Mouse (Mus musculus): ENCODE data around the gene Nr6a1. TPM values are rescaled to one million over a fixed set of nuclear protein-coding genes. Genes with fewer than 3 reads are reported as not detected.

The Nr6a1 gene
- 2.4 and 3.1 TPM in 2 replicates for polyA plus RNA-seq (2015; fragmentation: Nextera tagmentation; extraction: Ambion mirVana)

DNA sequence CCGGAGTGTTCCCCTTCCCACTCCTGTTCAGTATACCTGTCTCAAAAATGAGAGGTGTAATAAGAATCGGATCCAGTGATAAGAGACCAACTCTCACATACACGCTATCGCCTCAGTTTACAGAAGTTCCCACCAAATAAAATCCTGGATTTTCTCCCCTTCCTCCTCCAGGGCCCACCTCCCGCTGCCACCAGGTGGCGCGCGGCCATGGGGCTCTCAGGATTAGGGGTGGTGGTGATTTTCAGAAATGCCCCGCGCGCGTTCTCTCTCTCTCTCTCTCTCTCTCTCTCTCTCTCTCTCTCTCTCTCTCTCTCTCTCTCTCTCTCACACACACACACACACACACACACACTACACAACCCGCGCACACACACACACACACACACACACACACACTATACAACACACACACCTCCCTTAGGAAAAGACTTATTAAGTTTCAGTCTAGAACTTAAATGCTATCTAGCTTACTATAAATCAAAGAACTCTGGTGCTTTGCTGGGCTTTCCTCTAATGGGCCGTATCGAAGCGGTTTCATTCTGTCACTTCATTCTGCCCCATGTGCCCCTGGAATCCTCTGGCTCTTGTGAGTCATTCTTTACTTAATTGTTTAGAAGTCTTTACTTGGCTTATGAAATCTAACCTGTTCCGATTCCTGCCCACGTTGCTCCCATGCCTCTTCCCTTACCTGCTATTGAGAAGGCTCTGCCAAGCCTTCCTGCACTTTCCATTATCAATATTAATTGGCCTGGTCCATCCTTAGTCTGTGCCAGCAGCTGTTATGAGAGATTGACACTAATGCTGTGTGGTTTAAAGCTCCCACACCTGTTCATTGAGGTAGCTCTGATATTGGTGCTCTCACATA lies at the start of gene Nr6a1:
Gene Nr6a1, minus strand, starts transcription at position 574 of the 865 bp plus-strand sequence.
- peak within 1 kb of the TSS; percentile 86 for H3K4me2 ChIP-seq
- no peak within 1 kb of the TSS for H3K9ac ChIP-seq
- ATAC-seq (ENCODE audit: low FRiP score), result peak; percentile 26
- 11% methylated on average over 17 of the region's 19 CpGs for WGBS
- peak within 1 kb of the TSS; percentile 80 for H3K4me3 ChIP-seq
- H3K4me1 ChIP-seq (replicated peaks), result peaks cover 26% of the 10 kb centered on the region
- H3K27me3 ChIP-seq, result peaks cover 6% of the 10 kb centered on the region; the same call in 1 of the 2 replicates
- peak within 1 kb of the TSS; percentile 19; the same call in 1 of the 2 replicates for H3K27ac ChIP-seq
- no peaks in the 10 kb centered on the region for H3K36me3 ChIP-seq
- no peaks in the 10 kb centered on the region for H3K9me3 ChIP-seq

DNA sequence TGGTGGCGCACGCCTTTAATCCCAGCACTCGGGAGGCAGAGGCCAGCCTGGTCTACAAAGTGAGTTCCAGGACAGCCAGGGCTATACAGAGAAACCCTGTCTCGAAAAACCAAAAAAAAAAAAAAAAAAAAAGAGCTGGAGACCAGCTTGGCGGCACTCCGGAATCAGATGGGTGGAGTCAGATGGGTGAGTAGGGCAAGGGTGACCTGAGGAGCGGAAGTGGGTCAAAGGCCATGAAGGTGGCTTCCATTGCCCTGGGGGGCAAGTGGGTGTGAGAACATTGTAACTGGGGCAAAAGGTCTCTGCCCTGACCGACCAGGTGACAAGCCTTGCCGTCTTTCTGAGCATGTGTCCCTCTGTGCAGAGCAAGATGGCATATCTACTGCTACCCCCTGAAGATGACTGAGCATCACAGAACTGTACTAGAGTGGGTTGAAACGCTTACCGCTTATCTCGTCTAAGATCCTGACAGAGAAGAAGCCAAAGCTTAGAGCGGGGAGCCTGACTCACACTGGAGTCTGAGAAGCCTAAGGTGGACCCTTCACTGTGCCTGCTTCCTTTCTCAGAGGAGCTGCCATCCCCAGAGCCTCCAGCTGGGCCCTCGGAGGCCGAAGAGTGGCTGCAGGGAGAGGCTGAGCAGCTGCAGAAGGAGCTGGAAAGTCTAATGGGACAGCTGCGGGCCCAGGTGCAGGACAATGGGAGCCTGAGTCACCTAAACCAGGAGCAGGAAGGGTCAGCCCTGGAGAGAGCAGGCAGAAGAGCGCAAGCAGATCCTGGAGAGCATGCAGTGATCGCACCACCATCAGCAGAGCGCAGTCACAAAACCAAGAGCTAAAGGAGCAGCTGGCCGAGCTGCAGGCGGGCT lies 48.7 kb upstream of the Nr6a1 start:
- H3K36me3 ChIP-seq, result no peaks in the 10 kb centered on the region
- no peak overlapping the region for H3K27ac ChIP-seq
- no peaks in the 10 kb centered on the region for H3K9me3 ChIP-seq
- H3K4me1 ChIP-seq (replicated peaks), result no peaks in the 10 kb centered on the region
- H3K9ac ChIP-seq, result no peak overlapping the region
- WGBS, result 83% methylated on average over 20 of the region's 21 CpGs
- ATAC-seq (ENCODE audit: low FRiP score), result no peak
- no peak overlapping the region for H3K4me3 ChIP-seq
- no peaks in the 10 kb centered on the region for H3K27me3 ChIP-seq
- H3K4me2 ChIP-seq, result no peak overlapping the region

DNA sequence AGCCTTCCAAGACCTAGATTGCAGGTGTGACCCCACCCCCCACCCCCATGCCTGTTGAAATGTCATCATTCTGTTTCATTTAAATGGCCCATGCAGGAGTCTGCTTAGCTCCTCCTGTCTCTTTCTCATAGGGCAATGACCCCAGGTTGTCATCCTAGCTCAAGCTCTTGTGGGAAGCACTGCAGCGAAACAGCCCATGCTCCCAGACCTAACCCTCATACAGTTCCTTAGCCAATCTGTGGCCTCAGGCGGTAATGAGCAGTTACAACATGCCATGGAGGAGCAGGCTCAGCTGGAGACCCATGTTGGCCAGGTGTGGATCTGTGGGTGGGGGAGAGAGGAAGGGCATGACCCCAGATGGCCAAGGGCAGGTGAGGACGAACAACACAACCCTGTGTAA lies 47.7 kb upstream of the Nr6a1 start:
- H3K4me2 ChIP-seq, result no peak overlapping the region
- no peaks in the 10 kb centered on the region for H3K27me3 ChIP-seq
- no peak overlapping the region for H3K27ac ChIP-seq
- no peak for ATAC-seq (ENCODE audit: low FRiP score)
- H3K4me3 ChIP-seq, result no peak overlapping the region
- no peak overlapping the region for H3K9ac ChIP-seq
- 82% methylated on average over 3 of the region's 3 CpGs for WGBS
- no peaks in the 10 kb centered on the region for H3K9me3 ChIP-seq
- H3K4me1 ChIP-seq (replicated peaks), result no peaks in the 10 kb centered on the region
- no peaks in the 10 kb centered on the region for H3K36me3 ChIP-seq

DNA sequence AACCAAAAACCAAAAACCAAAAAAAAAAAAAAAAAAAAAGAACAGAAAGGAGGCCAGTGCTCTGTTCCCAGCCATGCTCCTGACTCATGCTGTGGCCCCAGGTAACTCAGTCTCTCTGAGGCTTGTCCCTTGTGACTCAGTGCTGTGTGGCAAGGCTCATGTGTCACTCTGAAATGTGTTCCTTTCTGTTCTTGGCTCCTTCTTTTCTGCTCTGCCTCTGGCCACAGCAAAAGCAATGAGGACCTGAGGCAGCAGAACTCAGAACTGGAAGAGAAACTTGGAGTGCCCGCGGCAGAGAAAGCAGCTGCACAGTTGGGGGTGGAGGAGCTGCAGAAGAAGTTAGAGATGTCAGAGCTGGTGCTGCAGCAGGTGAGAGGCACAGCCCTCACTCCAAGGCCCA lies 46.7 kb upstream of the Nr6a1 start:
- no peaks in the 10 kb centered on the region for H3K36me3 ChIP-seq
- no peak overlapping the region for H3K4me2 ChIP-seq
- H3K27me3 ChIP-seq, result no peaks in the 10 kb centered on the region
- H3K4me1 ChIP-seq (replicated peaks), result no peaks in the 10 kb centered on the region
- H3K27ac ChIP-seq, result no peak overlapping the region
- H3K9ac ChIP-seq, result no peak overlapping the region
- H3K4me3 ChIP-seq, result no peak overlapping the region
- H3K9me3 ChIP-seq, result no peaks in the 10 kb centered on the region
- WGBS, result 60% methylated on average over 2 of the region's 2 CpGs
- no peak for ATAC-seq (ENCODE audit: low FRiP score)

DNA sequence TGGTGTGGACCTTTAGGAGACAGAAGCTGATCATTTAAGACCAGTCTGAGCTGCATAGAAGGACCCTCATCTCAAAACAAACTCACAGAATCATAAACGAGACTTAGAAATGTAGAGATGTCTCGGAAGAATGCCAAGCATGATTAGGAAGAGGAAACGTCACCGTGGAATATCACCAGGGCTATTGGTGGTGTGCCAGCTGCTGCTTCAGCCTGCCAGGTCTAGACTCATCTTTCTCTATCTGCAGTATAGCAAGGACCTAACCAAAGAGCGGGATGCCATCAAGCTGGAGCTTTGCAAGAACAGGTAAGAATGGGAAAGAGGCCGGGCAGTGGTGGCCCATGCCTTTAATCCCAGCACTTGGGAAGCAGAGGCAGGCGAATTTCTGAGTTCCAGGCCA lies 46.2 kb upstream of the Nr6a1 start:
- H3K27ac ChIP-seq, result no peak overlapping the region
- H3K36me3 ChIP-seq, result no peaks in the 10 kb centered on the region
- WGBS, result 86% methylated on average over 7 of the region's 7 CpGs
- ATAC-seq (ENCODE audit: low FRiP score), result no peak
- H3K9me3 ChIP-seq, result no peaks in the 10 kb centered on the region
- no peak overlapping the region for H3K4me3 ChIP-seq
- H3K4me1 ChIP-seq (replicated peaks), result no peaks in the 10 kb centered on the region
- no peak overlapping the region for H3K9ac ChIP-seq
- no peaks in the 10 kb centered on the region for H3K27me3 ChIP-seq
- no peak overlapping the region for H3K4me2 ChIP-seq

DNA sequence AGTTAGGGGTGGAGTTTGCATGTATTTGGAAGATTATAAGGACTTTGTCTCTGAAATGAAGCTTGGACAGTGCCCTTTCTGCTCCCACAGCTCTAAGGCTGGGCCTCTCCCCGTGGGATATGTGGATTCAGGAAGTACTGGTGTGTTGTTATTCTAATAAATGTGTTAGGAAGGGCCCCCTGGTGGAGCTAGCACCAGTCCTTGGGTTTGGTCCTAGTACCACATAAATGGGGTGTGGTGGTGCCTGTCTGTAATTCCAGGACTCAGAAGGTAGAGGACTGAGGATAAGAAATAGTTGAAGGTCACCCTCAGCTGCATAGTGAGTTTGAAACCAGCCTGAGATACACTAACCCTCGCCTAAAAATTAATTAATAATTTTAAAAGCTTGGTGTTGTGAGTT lies 45.7 kb upstream of the Nr6a1 start:
- Histone ChIP-seq H3K36me3 (no peaks in the 10 kb centered on the region), H3K4me3 (no peak overlapping the region), H3K9ac (no peak overlapping the region), H3K27ac (no peak overlapping the region), H3K27me3 (no peaks in the 10 kb centered on the region), H3K4me2 (no peak overlapping the region), H3K9me3 (no peaks in the 10 kb centered on the region), H3K4me1 (replicated peaks) (no peaks in the 10 kb centered on the region)
- 38% methylated on average over 2 of the region's 2 CpGs for WGBS
- no peak for ATAC-seq (ENCODE audit: low FRiP score)

DNA sequence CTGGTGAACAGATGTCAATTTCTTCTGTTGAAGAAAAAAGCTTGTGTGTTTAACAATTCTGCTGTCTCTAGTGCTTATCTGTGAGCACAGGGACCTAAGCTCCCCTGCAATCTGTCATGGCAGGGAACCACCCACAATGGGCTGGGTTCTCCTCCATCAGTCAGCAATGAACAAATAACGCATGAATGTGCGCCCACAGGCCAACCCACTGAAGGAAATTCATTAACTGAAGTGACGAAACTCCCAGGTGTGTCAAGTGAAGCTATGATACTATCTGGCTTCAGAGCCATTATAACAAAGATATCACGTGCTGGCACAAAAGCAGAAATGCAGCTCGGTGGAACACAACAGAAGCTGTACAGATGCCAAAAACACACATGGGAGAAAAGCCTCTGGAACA lies 42.6 kb upstream of the Nr6a1 start:
- ATAC-seq (ENCODE audit: low FRiP score), result no peak
- no peak overlapping the region for H3K4me3 ChIP-seq
- 84% methylated on average over 5 of the region's 5 CpGs for WGBS
- H3K36me3 ChIP-seq, result no peaks in the 10 kb centered on the region
- H3K27me3 ChIP-seq, result no peaks in the 10 kb centered on the region
- H3K27ac ChIP-seq, result no peak overlapping the region
- H3K9me3 ChIP-seq, result no peaks in the 10 kb centered on the region
- H3K9ac ChIP-seq, result no peak overlapping the region
- H3K4me2 ChIP-seq, result no peak overlapping the region
- no peaks in the 10 kb centered on the region for H3K4me1 ChIP-seq (replicated peaks)

DNA sequence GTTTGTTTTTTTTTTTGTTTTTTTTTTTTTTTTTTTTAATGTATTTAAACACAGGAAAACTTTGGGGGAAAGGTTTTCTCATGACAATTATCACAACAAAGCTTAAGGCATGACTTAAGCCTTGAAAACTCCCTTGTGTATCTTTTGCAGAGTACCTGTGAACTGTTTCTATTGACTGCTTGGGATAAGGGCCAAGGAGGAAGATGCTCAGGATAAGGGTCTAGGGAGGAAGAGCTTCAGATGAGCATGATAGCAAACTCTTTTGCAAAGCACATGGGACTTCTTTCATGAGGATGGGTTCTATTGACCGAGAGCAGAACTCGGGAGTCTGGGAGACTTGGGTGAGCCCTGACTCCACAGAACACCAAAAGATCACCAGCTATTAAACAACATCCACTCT lies 42.2 kb upstream of the Nr6a1 start:
- no peak for ATAC-seq (ENCODE audit: low FRiP score)
- H3K4me3 ChIP-seq, result no peak overlapping the region
- H3K9ac ChIP-seq, result no peak overlapping the region
- 92% methylated on average over 2 of the region's 2 CpGs for WGBS
- H3K27ac ChIP-seq, result no peak overlapping the region
- no peaks in the 10 kb centered on the region for H3K36me3 ChIP-seq
- H3K4me1 ChIP-seq (replicated peaks), result no peaks in the 10 kb centered on the region
- no peak overlapping the region for H3K4me2 ChIP-seq
- no peaks in the 10 kb centered on the region for H3K9me3 ChIP-seq
- H3K27me3 ChIP-seq, result no peaks in the 10 kb centered on the region

DNA sequence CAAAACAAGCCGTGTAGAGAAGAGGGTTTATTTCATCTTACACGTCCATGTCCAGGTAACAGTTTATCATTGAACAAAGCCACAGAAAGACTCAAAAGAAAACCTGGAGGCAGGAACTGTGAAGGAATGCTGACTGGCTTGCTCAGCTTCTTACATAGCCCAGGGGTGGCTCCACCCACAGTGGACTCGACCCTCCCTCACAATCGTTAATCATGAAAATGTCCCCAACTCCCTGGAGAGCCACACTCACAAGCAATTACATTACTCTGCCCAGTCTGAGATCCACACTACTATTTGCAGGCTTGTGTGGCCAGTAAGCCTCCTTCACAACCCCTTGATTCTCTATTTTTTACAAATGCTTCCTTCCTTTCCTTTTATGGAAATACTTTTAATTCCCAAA lies 36.7 kb upstream of the Nr6a1 start:
- no peaks in the 10 kb centered on the region for H3K4me1 ChIP-seq (replicated peaks)
- no peak overlapping the region for H3K9ac ChIP-seq
- H3K27ac ChIP-seq, result no peak overlapping the region
- no peaks in the 10 kb centered on the region for H3K27me3 ChIP-seq
- no peak overlapping the region for H3K4me3 ChIP-seq
- no peaks in the 10 kb centered on the region for H3K36me3 ChIP-seq
- H3K4me2 ChIP-seq, result no peak overlapping the region
- no peak for ATAC-seq (ENCODE audit: low FRiP score)
- H3K9me3 ChIP-seq, result no peaks in the 10 kb centered on the region
- WGBS, result 34% methylated on average over 4 of the region's 4 CpGs

DNA sequence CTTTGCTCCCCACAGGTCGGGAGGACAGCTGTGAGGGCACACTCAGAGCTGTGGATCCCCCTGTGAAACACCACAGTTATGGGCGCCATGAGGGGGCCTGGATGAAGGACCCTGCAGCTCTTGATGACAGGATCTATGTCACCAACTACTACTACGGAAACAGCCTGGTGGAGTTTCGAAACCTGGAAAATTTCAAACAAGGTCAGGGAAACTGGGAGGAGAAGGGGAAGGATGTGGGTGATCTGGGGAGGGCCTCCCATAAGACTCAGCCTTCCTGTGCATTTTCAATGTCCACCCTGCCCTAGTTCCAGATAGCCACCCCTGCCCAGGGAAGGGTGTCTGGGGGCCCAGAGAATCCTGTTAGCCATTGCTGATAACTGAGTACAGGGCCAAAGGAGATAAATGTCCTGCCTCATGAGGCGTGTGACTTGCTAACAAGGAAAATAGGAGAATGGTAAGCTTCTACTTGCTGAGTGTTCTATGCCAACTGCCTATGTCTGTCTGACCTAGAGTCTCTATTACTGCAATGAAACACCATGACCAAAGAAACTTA lies 30.3 kb upstream of the Nr6a1 start:
- Histone ChIP-seq H3K27ac (no peak overlapping the region), H3K27me3 (no peaks in the 10 kb centered on the region), H3K4me1 (replicated peaks) (peaks cover 4% of the 10 kb centered on the region; the same call in 1 of the 2 replicates), H3K9me3 (no peaks in the 10 kb centered on the region), H3K4me2 (no peak overlapping the region), H3K36me3 (no peaks in the 10 kb centered on the region), H3K9ac (no peak overlapping the region), H3K4me3 (no peak overlapping the region)
- no peak for ATAC-seq (ENCODE audit: low FRiP score)
- WGBS, result 93% methylated on average over 5 of the region's 5 CpGs

DNA sequence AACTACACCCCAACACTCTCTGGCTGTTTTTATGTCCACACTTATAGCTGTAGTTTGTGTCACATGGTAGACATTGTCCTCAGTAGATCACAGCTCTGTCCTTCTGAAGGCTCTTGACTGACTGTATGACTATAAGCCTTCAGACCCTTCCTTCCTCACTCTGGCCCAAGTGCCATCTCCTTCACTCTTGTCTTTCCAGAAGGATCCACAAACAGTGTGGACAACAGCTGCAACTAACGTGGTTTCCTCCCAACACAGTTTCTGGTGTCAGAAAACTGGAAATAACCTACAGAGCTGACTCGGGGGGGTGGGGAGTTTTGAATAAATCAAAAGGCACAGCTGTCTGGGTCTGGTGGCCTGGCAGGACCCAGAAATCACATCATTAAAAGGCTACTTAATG lies 28.6 kb upstream of the Nr6a1 start:
- no peak for ATAC-seq (ENCODE audit: low FRiP score)
- Histone ChIP-seq H3K9me3 (no peaks in the 10 kb centered on the region), H3K27ac (no peak overlapping the region), H3K4me1 (replicated peaks) (peaks cover 4% of the 10 kb centered on the region; the same call in 1 of the 2 replicates), H3K9ac (no peak overlapping the region), H3K36me3 (no peaks in the 10 kb centered on the region), H3K4me2 (no peak overlapping the region), H3K27me3 (no peaks in the 10 kb centered on the region), H3K4me3 (no peak overlapping the region)
- WGBS, result 79% methylated on average over 2 of the region's 2 CpGs

DNA sequence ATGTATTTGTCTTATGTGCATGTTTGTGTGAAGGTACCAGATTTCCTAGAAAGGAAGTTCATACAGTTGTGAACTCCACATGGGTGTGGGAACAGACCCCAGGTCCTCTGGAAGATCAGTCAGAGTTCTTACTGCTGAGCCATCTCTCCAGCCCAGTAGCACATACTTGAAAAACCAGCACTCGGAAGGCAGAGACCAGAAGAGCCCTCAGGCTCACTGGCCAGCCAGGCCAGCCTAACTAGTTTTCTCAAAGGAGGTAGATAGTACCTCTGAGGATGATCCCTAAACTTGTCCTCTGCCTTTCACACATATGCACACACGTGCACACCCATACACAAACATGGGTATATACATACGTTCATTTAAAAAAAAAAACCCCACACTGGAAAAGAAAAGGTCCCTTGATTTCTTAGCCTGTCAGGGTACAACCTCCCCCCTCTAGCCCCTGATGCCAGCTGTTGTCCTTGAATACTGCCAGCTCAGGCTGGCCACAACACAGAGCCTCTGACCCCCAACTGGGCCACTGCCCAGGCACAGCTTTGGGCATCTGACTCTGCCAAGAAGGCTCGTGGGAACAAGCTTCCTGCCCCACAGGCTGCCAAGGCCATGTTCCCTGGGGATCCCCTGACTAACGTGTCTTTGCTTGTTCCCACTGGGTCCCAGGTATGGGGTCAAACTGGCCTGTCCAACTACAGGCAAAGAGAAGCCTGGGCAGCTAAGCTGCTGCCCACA lies 25.8 kb upstream of the Nr6a1 start:
- Histone ChIP-seq H3K9ac (no peak overlapping the region), H3K27me3 (no peaks in the 10 kb centered on the region), H3K4me2 (no peak overlapping the region), H3K4me1 (replicated peaks) (peaks cover 12% of the 10 kb centered on the region), H3K9me3 (no peaks in the 10 kb centered on the region), H3K36me3 (no peaks in the 10 kb centered on the region), H3K4me3 (no peak overlapping the region), H3K27ac (no peak overlapping the region)
- 77% methylated on average over 5 of the region's 5 CpGs for WGBS
- ATAC-seq (ENCODE audit: low FRiP score), result no peak
